Mouse (Mus musculus) R1 (cell line): ENCODE measurements at regions not wholly inside any gene's neighbourhood (a gene's known extent, or its start where the extent isn't known, plus 50 kb on each side); places are given as distances from the start of the nearest gene placed in this dataset.

Source experiments
- DNase-seq: peaks from one replicate; pipeline ENCODE4 v3.0.0-alpha.2; 2018; ENCODE audit warnings: low read depth, low spot score

GRCm38 (mm10) chr8:59499618-59500017 lies 587.2 kb upstream of the Galntl6 start:
- no peak for DNase-seq

- no peak for DNase-seq
Observed at GRCm38 (mm10) chr8:59491392-59491791, 579.0 kb upstream of the Galntl6 start.

- peak; percentile 29 for DNase-seq
Observed at GRCm38 (mm10) chr8:59478257-59478656, 565.8 kb upstream of the Galntl6 start.

GRCm38 (mm10) chr8:59474195-59474594 lies 561.8 kb upstream of the Galntl6 start:
- DNase-seq = no peak

GRCm38 (mm10) chr8:59448622-59449021 lies 536.2 kb upstream of the Galntl6 start:
- no peak for DNase-seq

GRCm38 (mm10) chr8:59403659-59404058 lies 491.2 kb upstream of the Galntl6 start:
- no peak for DNase-seq

- no peak for DNase-seq
Observed at GRCm38 (mm10) chr8:59389706-59390105, 477.3 kb upstream of the Galntl6 start.

GRCm38 (mm10) chr8:59384711-59385110 lies 472.3 kb upstream of the Galntl6 start:
- no peak for DNase-seq

GRCm38 (mm10) chr8:59352983-59353382 lies 440.5 kb upstream of the Galntl6 start:
- DNase-seq = no peak

- no peak for DNase-seq
Observed at GRCm38 (mm10) chr8:59334990-59335389, 422.6 kb upstream of the Galntl6 start.
